Mouse (Mus musculus) embryonic facial prominence, embryonic 12.5 days (tissue): ENCODE measurements around the gene Cym. TPM values are rescaled to one million over a fixed set of nuclear protein-coding genes. Genes with fewer than 3 reads are reported as not detected.

Experiments
- ATAC-seq: fragments of 200-750 bp; cut with Nextera tagmentation; 2 replicates; pipeline ENCODE4 v1.8.0; 2017; ENCODE audit not compliant: insufficient number of reproducible peaks, insufficient read depth, low FRiP score, low TSS enrichment
- H3K27ac ChIP-seq: fragments of 300-500 bp; sonication (generic); 2 replicates; pipeline ENCODE4 v1.5.1; 2016; ENCODE audit warnings: mild to moderate bottlenecking
- H3K27me3 ChIP-seq: fragments of 300-500 bp; sonication (generic); 2 replicates; pipeline ENCODE4 v1.6.1; 2016; ENCODE audit warnings: mild to moderate bottlenecking, moderate library complexity
- H3K36me3 ChIP-seq: fragments of 300-500 bp; sonication (generic); 2 replicates; pipeline ENCODE4 v1.6.1; 2016; ENCODE audit warnings: mild to moderate bottlenecking
- H3K4me1 ChIP-seq: fragments of 300-500 bp; sonication (generic); 2 replicates; pipeline ENCODE4 v1.6.1; 2016
- H3K4me2 ChIP-seq: fragments of 300-500 bp; sonication (generic); replicated peaks from 2 replicates; pipeline ENCODE4 v1.6.1; 2016; ENCODE audit warnings: mild to moderate bottlenecking, moderate library complexity
- H3K4me3 ChIP-seq: fragments of 300-500 bp; sonication (generic); 2 replicates; pipeline ENCODE4 v1.5.1; 2016; ENCODE audit warnings: mild to moderate bottlenecking
- H3K9ac ChIP-seq: fragments of 300-500 bp; sonication (generic); 2 replicates; pipeline ENCODE4 v1.6.1; 2016; ENCODE audit warnings: mild to moderate bottlenecking, moderate library complexity
- H3K9me3 ChIP-seq: fragments of 300-500 bp; sonication (generic); 2 replicates; pipeline ENCODE4 v1.6.1; 2016; ENCODE audit warnings: mild to moderate bottlenecking, moderate library complexity
- WGBS: fragments of 180-500 bp; shearing (Covaris S2); methylation state at CpG from one replicate; pipeline ENCODE4 v1.1.7; 2016; 5-methylcytosine and 5-hydroxymethylcytosine counted together
- polyA plus RNA-seq: library from polyadenylated mRNA; unstranded; fragments of >200 nt; fragmentation: Nextera tagmentation; extraction: Ambion mirVana; gene quantifications from 2 replicates; pipeline ENCODE4 v1.2.1, GENCODE M21; 2016

Gene Cym
- polyA plus RNA-seq, 1 experiment from 2014 or later: 0.17 TPM

GRCm38 (mm10) chr3:107187022-107187421 is 34.5 kb downstream of the Cym start:
- H3K9me3 ChIP-seq: no peaks in the 10 kb centered on the region
- no peak overlapping the region for H3K9ac ChIP-seq
- no peaks in the 10 kb centered on the region for H3K36me3 ChIP-seq
- no peak overlapping the region for H3K27ac ChIP-seq
- no peaks in the 10 kb centered on the region for H3K4me1 ChIP-seq
- ATAC-seq: no peak
- 76% methylated on average over 4 of the region's 4 CpGs for WGBS
- H3K4me2 ChIP-seq: no peak overlapping the region
- H3K4me3 ChIP-seq: no peak overlapping the region
- no peaks in the 10 kb centered on the region for H3K27me3 ChIP-seq

GRCm38 (mm10) chr3:107185597-107185996 is 35.9 kb downstream of the Cym start:
- WGBS: 77% methylated on average over 3 of the region's 3 CpGs
- ATAC-seq: no peak
- Histone ChIP-seq H3K36me3 (no peaks in the 10 kb centered on the region), H3K9ac (no peak overlapping the region), H3K27ac (no peak overlapping the region), H3K9me3 (no peaks in the 10 kb centered on the region), H3K27me3 (no peaks in the 10 kb centered on the region), H3K4me3 (no peak overlapping the region), H3K4me2 (no peak overlapping the region), H3K4me1 (no peaks in the 10 kb centered on the region)

GRCm38 (mm10) chr3:107183178-107183577 is 38.4 kb downstream of the Cym start:
- H3K36me3 ChIP-seq: no peaks in the 10 kb centered on the region
- H3K27me3 ChIP-seq: no peaks in the 10 kb centered on the region
- H3K27ac ChIP-seq: no peak overlapping the region
- no peaks in the 10 kb centered on the region for H3K9me3 ChIP-seq
- H3K4me1 ChIP-seq: no peaks in the 10 kb centered on the region
- H3K9ac ChIP-seq: no peak overlapping the region
- ATAC-seq: no peak
- 86% methylated on average over 3 of the region's 3 CpGs for WGBS
- no peak overlapping the region for H3K4me3 ChIP-seq
- no peak overlapping the region for H3K4me2 ChIP-seq

- 70% methylated on average over 1 of the region's 1 CpGs for WGBS
- ATAC-seq: no peak
- H3K9me3 ChIP-seq: no peaks in the 10 kb centered on the region
- H3K36me3 ChIP-seq: no peaks in the 10 kb centered on the region
- H3K27me3 ChIP-seq: no peaks in the 10 kb centered on the region
- no peaks in the 10 kb centered on the region for H3K4me1 ChIP-seq
- H3K4me3 ChIP-seq: no peak within 1 kb of the TSS
- no peak within 1 kb of the TSS for H3K27ac ChIP-seq
- no peak within 1 kb of the TSS for H3K9ac ChIP-seq
- H3K4me2 ChIP-seq: no peak within 1 kb of the TSS
Measured at GRCm38 (mm10) chr3:107182756-107183155, 38.8 kb downstream of the Cym start, which contains the start of gene Kcna10. TSS of gene Kcna10 (plus strand) at chr3:107183056.

GRCm38 (mm10) chr3:107180860-107181259 is 40.7 kb downstream of the Cym start:
- Histone ChIP-seq H3K9ac (no peak overlapping the region), H3K9me3 (no peaks in the 10 kb centered on the region), H3K27me3 (no peaks in the 10 kb centered on the region), H3K36me3 (no peaks in the 10 kb centered on the region), H3K4me2 (no peak overlapping the region), H3K27ac (no peak overlapping the region), H3K4me3 (no peak overlapping the region), H3K4me1 (no peaks in the 10 kb centered on the region)
- WGBS: 71% methylated on average over 2 of the region's 2 CpGs
- no peak for ATAC-seq

- H3K36me3 ChIP-seq: no peaks in the 10 kb centered on the region
- no peaks in the 10 kb centered on the region for H3K27me3 ChIP-seq
- WGBS: 73% methylated on average over 9 of the region's 9 CpGs
- no peak overlapping the region for H3K4me2 ChIP-seq
- H3K4me1 ChIP-seq: no peaks in the 10 kb centered on the region
- no peak overlapping the region for H3K4me3 ChIP-seq
- no peak overlapping the region for H3K27ac ChIP-seq
- no peak overlapping the region for H3K9ac ChIP-seq
- no peak for ATAC-seq
- no peaks in the 10 kb centered on the region for H3K9me3 ChIP-seq
Measured at GRCm38 (mm10) chr3:107176501-107176900, 45.0 kb downstream of the Cym start.

DNA sequence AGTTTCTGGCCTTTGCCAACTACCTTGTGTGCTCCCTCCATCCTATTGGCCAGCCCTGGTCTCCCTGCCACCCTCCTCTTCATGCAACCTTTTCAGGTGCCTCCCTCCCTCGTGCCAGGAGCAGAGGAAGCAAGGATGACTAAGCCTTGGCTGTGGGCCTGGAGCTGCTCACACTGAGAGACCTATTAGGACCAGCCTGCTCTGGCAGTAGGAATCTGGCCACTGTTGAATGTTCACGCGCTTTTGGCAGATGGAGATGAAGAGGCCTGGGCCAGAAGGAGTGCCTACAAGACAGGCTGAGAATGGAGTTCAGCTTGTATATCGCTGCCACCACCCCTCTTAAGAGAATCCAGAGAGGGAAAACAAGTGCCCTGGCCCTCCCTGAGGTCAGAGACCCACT is 46.0 kb downstream of the Cym start:
- no peak for ATAC-seq
- H3K4me1 ChIP-seq: no peaks in the 10 kb centered on the region
- no peaks in the 10 kb centered on the region for H3K9me3 ChIP-seq
- 75% methylated on average over 4 of the region's 4 CpGs for WGBS
- no peaks in the 10 kb centered on the region for H3K27me3 ChIP-seq
- no peak overlapping the region for H3K4me3 ChIP-seq
- no peak overlapping the region for H3K9ac ChIP-seq
- H3K36me3 ChIP-seq: no peaks in the 10 kb centered on the region
- no peak overlapping the region for H3K4me2 ChIP-seq
- H3K27ac ChIP-seq: no peak overlapping the region

- Histone ChIP-seq H3K9ac (no peak overlapping the region), H3K4me3 (no peak overlapping the region), H3K4me2 (no peak overlapping the region), H3K9me3 (no peaks in the 10 kb centered on the region), H3K27ac (no peak overlapping the region), H3K4me1 (no peaks in the 10 kb centered on the region), H3K27me3 (no peaks in the 10 kb centered on the region), H3K36me3 (no peaks in the 10 kb centered on the region)
- WGBS: 79% methylated on average over 1 of the region's 1 CpGs
- no peak for ATAC-seq
Measured at GRCm38 (mm10) chr3:107172556-107172955, 49.0 kb downstream of the Cym start.

DNA sequence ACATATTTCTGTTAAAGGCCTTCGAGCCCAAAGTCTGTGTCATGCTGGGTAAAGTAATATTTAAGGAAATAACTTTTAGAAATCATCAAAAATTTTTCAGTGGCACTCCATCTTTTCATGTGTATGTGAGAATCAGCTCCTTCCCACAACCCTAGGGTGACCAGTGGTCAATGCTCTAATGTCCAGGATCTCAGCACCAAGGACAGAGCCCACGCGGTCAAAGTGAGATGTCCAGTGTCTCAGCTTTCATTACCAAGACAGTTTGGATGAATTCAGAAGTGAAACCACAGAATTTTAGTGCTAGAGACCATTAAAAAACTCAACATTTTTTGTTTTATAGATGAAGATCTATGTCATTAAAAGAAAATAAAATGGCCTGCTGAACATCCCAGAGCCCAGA is 49.6 kb downstream of the Cym start:
- Histone ChIP-seq H3K27ac (no peak overlapping the region), H3K9me3 (no peaks in the 10 kb centered on the region), H3K27me3 (no peaks in the 10 kb centered on the region), H3K9ac (no peak overlapping the region), H3K4me2 (no peak overlapping the region), H3K4me1 (no peaks in the 10 kb centered on the region), H3K4me3 (no peak overlapping the region), H3K36me3 (no peaks in the 10 kb centered on the region)
- WGBS: 71% methylated on average over 3 of the region's 3 CpGs
- no peak for ATAC-seq

DNA sequence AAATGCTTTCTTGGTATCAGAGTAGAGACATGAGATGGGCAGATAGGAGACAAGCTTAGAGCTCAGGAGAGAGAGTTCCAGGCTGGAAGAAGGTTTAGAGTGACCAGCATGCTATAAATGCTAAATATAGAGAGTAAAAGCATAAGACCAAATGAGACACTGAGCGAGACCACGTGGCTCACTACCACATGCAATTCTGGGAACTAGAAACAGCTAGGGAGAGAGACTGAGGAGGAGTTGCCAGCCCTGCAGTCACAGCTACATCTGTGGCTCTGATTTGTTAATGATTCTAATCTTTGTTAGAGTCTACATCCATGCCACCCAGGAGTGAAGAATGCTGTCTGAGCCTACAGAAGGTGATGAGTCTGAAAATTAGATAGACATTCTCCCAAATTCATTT is 52.0 kb downstream of the Cym start:
- no peak for ATAC-seq
- H3K4me1 ChIP-seq: no peaks in the 10 kb centered on the region
- no peak overlapping the region for H3K4me2 ChIP-seq
- H3K27me3 ChIP-seq: 0 out of 2 replicates have a peak, but pooled peaks cover 4% of the 10 kb centered on the region
- H3K27ac ChIP-seq: no peak overlapping the region
- H3K36me3 ChIP-seq: no peaks in the 10 kb centered on the region
- no peaks in the 10 kb centered on the region for H3K9me3 ChIP-seq
- H3K9ac ChIP-seq: no peak overlapping the region
- WGBS: 65% methylated on average over 2 of the region's 2 CpGs
- no peak overlapping the region for H3K4me3 ChIP-seq

GRCm38 (mm10) chr3:107162741-107163140 is 58.8 kb downstream of the Cym start:
- ATAC-seq: no peak
- H3K4me3 ChIP-seq: no peak overlapping the region
- H3K36me3 ChIP-seq: no peaks in the 10 kb centered on the region
- no peak overlapping the region for H3K9ac ChIP-seq
- no peaks in the 10 kb centered on the region for H3K9me3 ChIP-seq
- H3K4me2 ChIP-seq: no peak overlapping the region
- WGBS: 76% methylated on average over 2 of the region's 2 CpGs
- H3K27ac ChIP-seq: no peak overlapping the region
- no peaks in the 10 kb centered on the region for H3K4me1 ChIP-seq
- peaks cover 25% of the 10 kb centered on the region; the same call in 1 of the 2 replicates for H3K27me3 ChIP-seq
